Mouse (Mus musculus): ENCODE measurements around the gene Arhgap40.

- TF ChIP-seq CTCF (IDR thresholded peaks at IDR 0.05; ENCODE audit: borderline replicate concordance, insufficient read depth, low read length) (no peak), POLR2A (IDR thresholded peaks at IDR 0.05; ENCODE audit: low read depth, low read length) (no peak)
These were observed 5.5 kb upstream of the Arhgap40 start for GRCm38 (mm10) chr2:158507046-158507445.
